Mouse (Mus musculus): ENCODE measurements around the gene Psmb3. TPM values are rescaled to one million over a fixed set of nuclear protein-coding genes. Genes with fewer than 3 reads are reported as not detected.

Gene Psmb3
- total and polyA plus RNA-seq, 3 experiments, result 560 to 1,251 (median 863) TPM

- Histone ChIP-seq H3K9ac (ENCODE audit: insufficient read depth, low read depth) (no peak overlapping the region), H3K27me3 (replicated peaks) (no peaks in the 10 kb centered on the region), H3K36me3 (replicated peaks in 1 of 2; ENCODE audit: control insufficient read depth in 1 of 2, insufficient read depth in 1 of 2, low read length in 1 of 2) (peaks cover 87 to 97% of the 10 kb centered on the region in 2 experiments), H3K27ac (ENCODE audit: insufficient read depth, low read depth) (no peak overlapping the region), H3K4me3 (replicated peaks in 1 of 3; ENCODE audit: low read depth in 2 of 3, low read length in 2 of 3, poor library complexity in 1 of 3) (no peak overlapping the region), H3K4me2 (ENCODE audit: insufficient read depth, low read depth, poor library complexity, severe bottlenecking) (no peak overlapping the region), H3K4me1 (ENCODE audit: control insufficient read depth in 1 of 2, insufficient read depth in 2 of 2) (peaks cover 0 to 4% of the 10 kb centered on the region in 2 experiments; a peak in 1 of 4 replicates), H3K79me2 (replicated peaks; ENCODE audit: control insufficient read depth, extremely low read depth, insufficient read depth, poor library complexity, severe bottlenecking) (no peaks in the 10 kb centered on the region), H3K9me3 (replicated peaks; ENCODE audit: low read length) (no peaks in the 10 kb centered on the region)
- no peak for DNase-seq (ENCODE audit: extremely low read depth)
- in situ Hi-C loops (cut with MboI; ENCODE audit: low pct_ligation_motif_present, low pct_unique_long_range_greater_than_20kb, low sequenced_read_pairs), result no loop called here
- TF ChIP-seq ZNF384 (IDR thresholded peaks at IDR 0.05; ENCODE audit: low read depth, low read length) (no peak), HCFC1 (IDR thresholded peaks at IDR 0.05; ENCODE audit: low read depth, low read length) (no peak), MEF2A (IDR thresholded peaks at IDR 0.05; ENCODE audit: borderline replicate concordance, low read depth, low read length) (no peak), SMC3 (IDR thresholded peaks at IDR 0.05; ENCODE audit: low read depth, low read length) (no peak), BHLHE40 (IDR thresholded peaks at IDR 0.05; ENCODE audit: low read depth, low read length) (no peak), TCF12 (IDR thresholded peaks at IDR 0.05; ENCODE audit: low read depth, low read length) (no peak), MAZ (IDR thresholded peaks at IDR 0.05; ENCODE audit: low read depth, low read length) (no peak), CHD1 (IDR thresholded peaks at IDR 0.05; ENCODE audit: low read depth, low read length) (no peak), USF2 (conservative IDR thresholded peaks at IDR 0.05; ENCODE audit: low read depth, low read length) (no peak), MAX (IDR thresholded peaks at IDR 0.05; ENCODE audit: low read length) (no peak), SIN3A (IDR thresholded peaks at IDR 0.05; ENCODE audit: low read length) (no peak), POLR2AphosphoS2 (IDR thresholded peaks at IDR 0.05; ENCODE audit: low read depth, low read length) (no peak), TBP (conservative IDR thresholded peaks at IDR 0.05; ENCODE audit: low read depth, low read length) (no peak)
- dilution Hi-C loops (cut with MboI; ENCODE audit: extremely low pct_ligation_motif_present, extremely low pct_unique_long_range_greater_than_20kb, low sequenced_read_pairs), result no loop called here
Measured at GRCm38 (mm10) chr11:97678301-97678700, 24.9 kb upstream of the Psmb3 start.

GRCm38 (mm10) chr11:97680430-97680829 is 22.8 kb upstream of the Psmb3 start:
- Histone ChIP-seq H3K79me2 (replicated peaks; ENCODE audit: control insufficient read depth, extremely low read depth, insufficient read depth, poor library complexity, severe bottlenecking) (no peaks in the 10 kb centered on the region), H3K27me3 (replicated peaks) (no peaks in the 10 kb centered on the region), H3K4me3 (replicated peaks in 1 of 3; ENCODE audit: low read depth in 2 of 3, low read length in 2 of 3, poor library complexity in 1 of 3) (no peak overlapping the region), H3K27ac (ENCODE audit: insufficient read depth, low read depth) (no peak overlapping the region), H3K36me3 (replicated peaks in 1 of 2; ENCODE audit: control insufficient read depth in 1 of 2, insufficient read depth in 1 of 2, low read length in 1 of 2) (peaks cover 66 to 81% of the 10 kb centered on the region in 2 experiments), H3K9ac (ENCODE audit: insufficient read depth, low read depth) (no peak overlapping the region), H3K9me3 (replicated peaks; ENCODE audit: low read length) (no peaks in the 10 kb centered on the region), H3K4me2 (ENCODE audit: insufficient read depth, low read depth, poor library complexity, severe bottlenecking) (no peak overlapping the region), H3K4me1 (ENCODE audit: control insufficient read depth in 1 of 2, insufficient read depth in 2 of 2) (peaks cover 13 to 25% of the 10 kb centered on the region in 2 experiments)
- dilution Hi-C loops (cut with MboI; ENCODE audit: extremely low pct_ligation_motif_present, extremely low pct_unique_long_range_greater_than_20kb, low sequenced_read_pairs), result no loop called here
- in situ Hi-C loops (cut with MboI; ENCODE audit: low pct_ligation_motif_present, low pct_unique_long_range_greater_than_20kb, low sequenced_read_pairs), result no loop called here
- no peak for TF ChIP-seq POLR2A (IDR thresholded peaks at IDR 0.05; ENCODE audit: low read depth, low read length)
- no peak for TF ChIP-seq JUN (IDR thresholded peaks at IDR 0.05; ENCODE audit: insufficient read depth, low read depth, low read length)
- no peak for TF ChIP-seq CHD2 (IDR thresholded peaks at IDR 0.05; ENCODE audit: low read length)
- TF ChIP-seq MYC (IDR thresholded peaks at IDR 0.05; ENCODE audit: low read depth, low read length), result no peak
- TF ChIP-seq ZC3H11A (IDR thresholded peaks at IDR 0.05; ENCODE audit: low read depth, low read length), result no peak
- TF ChIP-seq SIN3A (IDR thresholded peaks at IDR 0.05; ENCODE audit: low read length), result no peak
- TF ChIP-seq E2F4 (IDR thresholded peaks at IDR 0.05; ENCODE audit: insufficient replicate concordance, low read depth, low read length), result no peak
- no peak for TF ChIP-seq MAX (IDR thresholded peaks at IDR 0.05; ENCODE audit: low read length)
- TF ChIP-seq ETS1 (conservative IDR thresholded peaks at IDR 0.05; ENCODE audit: low read depth, low read length), result no peak
- TF ChIP-seq MAZ (IDR thresholded peaks at IDR 0.05; ENCODE audit: low read depth, low read length), result no peak
- DNase-seq (ENCODE audit: extremely low read depth), result no peak

Data from CH12.LX (cell line).